Mouse (Mus musculus) T-helper 2 cell (primary cell): Measurements from ENCODE around the gene Rdm1.

Experiments
- in situ Hi-C: fragments of 300-600 bp; cut with MboI, MseI; formaldehyde crosslinking; loops from one replicate; pipeline ENCODE4 v1.15.1; 2025; ENCODE audit warnings: high pct_unique_total_duplicates

Gene Rdm1

DNA sequence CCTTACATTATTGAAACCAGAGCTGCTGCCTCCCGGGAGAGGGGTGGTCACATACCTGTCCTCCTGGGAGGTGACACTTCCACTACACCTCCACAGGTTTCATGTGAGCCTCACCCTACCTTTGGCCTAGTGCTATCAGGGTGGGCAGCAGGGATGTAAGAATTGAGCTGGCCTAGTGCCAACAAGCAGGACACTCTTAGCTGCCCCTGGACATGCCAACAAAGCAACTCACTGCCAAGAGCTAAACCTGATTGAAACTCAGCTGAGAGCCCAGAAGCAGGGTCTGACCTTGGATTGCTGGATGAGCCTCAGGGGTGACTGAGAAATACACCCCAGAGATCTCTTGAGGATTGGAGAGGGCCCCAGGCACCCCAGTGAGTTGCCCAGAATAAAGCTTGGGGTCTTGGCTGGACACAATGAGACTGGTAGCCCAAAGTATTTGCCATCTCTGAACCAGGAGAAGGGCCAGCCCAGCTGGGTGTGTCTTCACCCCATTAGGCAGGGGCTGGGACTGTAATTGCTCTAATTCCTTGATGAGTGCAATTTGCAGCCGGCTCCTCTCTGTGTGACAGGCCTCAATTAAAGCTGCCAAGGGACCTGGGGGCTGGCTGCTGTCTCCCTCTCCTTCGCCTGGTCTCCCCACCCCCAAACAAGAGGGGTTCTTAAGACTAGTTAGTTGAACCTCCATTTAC lies 53.8 kb downstream of the Rdm1 start:
- in situ Hi-C loops = no loop called here

DNA sequence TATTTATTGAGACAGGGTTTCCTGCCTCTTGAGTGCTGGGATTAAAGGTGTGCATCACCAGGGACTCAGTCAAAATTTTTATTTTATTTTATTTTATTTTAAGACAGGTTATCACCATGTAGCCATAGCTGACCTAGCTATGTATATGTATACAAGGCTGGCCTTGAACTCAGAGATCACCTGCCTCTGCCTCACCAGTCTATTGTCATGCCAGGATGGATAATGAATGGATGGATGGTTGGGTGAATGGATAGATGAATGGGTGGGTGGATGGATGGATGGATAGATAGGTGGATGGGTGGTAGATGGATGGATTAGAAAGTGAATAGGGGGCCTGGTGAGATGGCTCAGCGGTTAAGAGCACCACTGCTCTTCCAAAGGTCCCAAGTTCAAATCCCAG lies 55.0 kb downstream of the Rdm1 start:
- in situ Hi-C loops = no loop called here

DNA sequence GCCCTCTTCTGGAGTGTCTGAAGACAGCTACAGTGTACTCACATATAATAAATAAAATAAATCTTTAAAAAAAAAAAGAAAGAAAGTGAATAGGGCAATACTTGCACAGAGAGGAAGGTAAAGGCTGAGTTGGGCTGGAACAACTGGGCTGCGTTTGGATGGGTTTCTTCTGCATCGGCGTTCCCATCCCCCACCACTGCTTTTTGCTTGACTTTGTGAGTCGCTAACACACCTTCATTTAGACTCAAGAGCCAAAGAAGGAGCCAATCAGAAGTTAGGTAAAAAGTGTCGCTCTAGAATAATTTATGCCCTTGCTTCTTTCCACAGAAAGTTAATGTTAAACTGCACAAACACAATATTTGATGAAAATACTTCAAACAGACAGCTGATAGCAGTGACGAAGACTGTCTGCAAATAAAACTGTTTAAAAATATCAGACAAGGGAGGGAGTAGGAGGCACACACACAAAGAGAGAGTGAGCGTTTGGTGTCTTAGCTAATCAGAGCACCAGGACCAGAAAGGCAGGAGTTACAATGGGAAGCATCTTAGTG lies 55.5 kb downstream of the Rdm1 start:
- in situ Hi-C loops = no loop called here
